Mouse (Mus musculus) limb, embryonic 14.5 days (tissue): ENCODE data around the gene Sipa1l1. TPM values are rescaled to one million over a fixed set of nuclear protein-coding genes. Genes with fewer than 3 reads are reported as not detected.

ENCODE experiments used
- ATAC-seq: fragments of 200-750 bp; cut with Nextera tagmentation; 2 replicates; pipeline ENCODE4 v1.8.0; 2017; ENCODE audit warnings: low read depth, moderate number of reproducible peaks, moderate TSS enrichment; ENCODE audit not compliant: low FRiP score
- DNase-seq: peaks from one replicate; pipeline ENCODE4 v3.0.0-alpha.2; 2015; ENCODE audit warnings: low spot score
- H3K27ac ChIP-seq: fragments of 300-500 bp; sonication (generic); replicated peaks from 2 replicates; pipeline ENCODE4 v1.5.1; 2014; ENCODE audit warnings: low read depth, mild to moderate bottlenecking, low read length, moderate library complexity, mixed read lengths
- H3K27me3 ChIP-seq: fragments of 300-500 bp; sonication (generic); 2 replicates; pipeline ENCODE4 v1.6.1; 2014; ENCODE audit warnings: low read length, mixed read lengths; ENCODE audit not compliant: control insufficient read depth, insufficient read depth
- H3K36me3 ChIP-seq: fragments of 300-500 bp; sonication (generic); 2 replicates; pipeline ENCODE4 v1.6.1; 2014; ENCODE audit warnings: mild to moderate bottlenecking, low read length, moderate library complexity, mixed read lengths; ENCODE audit not compliant: control insufficient read depth, insufficient read depth
- H3K4me1 ChIP-seq: fragments of 300-500 bp; sonication (generic); 2 replicates; pipeline ENCODE4 v1.6.1; 2014; ENCODE audit warnings: antibody characterized with exemption, low read length, mixed read lengths; ENCODE audit not compliant: control insufficient read depth, insufficient read depth
- H3K4me2 ChIP-seq: fragments of 300-500 bp; sonication (generic); replicated peaks from 2 replicates; pipeline ENCODE4 v1.6.1; 2014; ENCODE audit warnings: low read depth, mild to moderate bottlenecking, low read length, moderate library complexity; ENCODE audit not compliant: severe bottlenecking
- H3K4me3 ChIP-seq: fragments of 300-500 bp; sonication (generic); replicated peaks from 2 replicates; pipeline ENCODE4 v1.5.1; 2014; ENCODE audit warnings: low read length
- H3K9ac ChIP-seq: fragments of 300-500 bp; sonication (generic); 2 replicates; pipeline ENCODE4 v1.6.1; 2014; ENCODE audit warnings: mild to moderate bottlenecking, low read depth, low read length, moderate library complexity; ENCODE audit not compliant: severe bottlenecking
- H3K9me3 ChIP-seq: fragments of 300-500 bp; sonication (generic); 2 replicates; pipeline ENCODE4 v1.6.1; 2016; ENCODE audit warnings: low read length; ENCODE audit not compliant: control insufficient read depth
- POLR2A ChIP-seq: fragments of 200-500 bp; IDR thresholded peaks from 2 replicates; pipeline ENCODE4 v1.8.0; 2012; ENCODE audit warnings: inconsistent platforms, mild to moderate bottlenecking, moderate library complexity, borderline replicate concordance; ENCODE audit not compliant: insufficient read depth, insufficient read length; ENCODE audit errors: extremely low read depth
- WGBS: fragments of 180-500 bp; shearing (Covaris S2); extraction: QIAGEN DNeasy Blood & Tissue Kit; methylation state at CpG from one replicate; pipeline ENCODE4 v1.1.7; 2014; 5-methylcytosine and 5-hydroxymethylcytosine counted together
- polyA plus RNA-seq, 2 experiments: library from polyadenylated mRNA; depleted of rRNA in 1 of 2; stranded (reverse) in 1 of 2; unstranded in 1 of 2; fragments of >200 nt; fragmentation: Nextera tagmentation in 1 of 2; extraction: Ambion mirVana in 1 of 2; gene quantifications; 2 replicates each; pipeline versions ENCODE4 v1.2.1 to v1.2.3; 2012 to 2014

Sipa1l1 gene
- polyA plus RNA-seq, 2 experiments, result 29.5 to 31.0 TPM

GRCm38 (mm10) chr12:82209753-82210152 lies 40.6 kb downstream of the Sipa1l1 start:
- ATAC-seq, result no peak
- no peak overlapping the region for H3K27ac ChIP-seq
- WGBS, result 41% methylated on average over 2 of the region's 2 CpGs
- no peak for DNase-seq
- peaks cover 13% of the 10 kb centered on the region for H3K4me1 ChIP-seq
- H3K36me3 ChIP-seq, result no peaks in the 10 kb centered on the region
- no peak overlapping the region for H3K9ac ChIP-seq
- H3K4me3 ChIP-seq, result no peak overlapping the region
- no peaks in the 10 kb centered on the region for H3K9me3 ChIP-seq
- no peaks in the 10 kb centered on the region for H3K27me3 ChIP-seq
- H3K4me2 ChIP-seq, result no peak overlapping the region
- no peak for TF ChIP-seq POLR2A

GRCm38 (mm10) chr12:82213056-82213455 lies 43.9 kb downstream of the Sipa1l1 start:
- Histone ChIP-seq H3K4me1 (peaks cover 12% of the 10 kb centered on the region), H3K27ac (no peak overlapping the region), H3K9me3 (no peaks in the 10 kb centered on the region), H3K4me3 (no peak overlapping the region), H3K27me3 (no peaks in the 10 kb centered on the region), H3K9ac (no peak overlapping the region), H3K4me2 (no peak overlapping the region), H3K36me3 (no peaks in the 10 kb centered on the region)
- no peak for ATAC-seq
- no peak for DNase-seq
- WGBS, result 34% methylated on average over 2 of the region's 2 CpGs
- TF ChIP-seq POLR2A, result no peak

- DNase-seq (no peak), ATAC-seq (no peak)
- no peak overlapping the region for H3K4me2 ChIP-seq
- no peaks in the 10 kb centered on the region for H3K36me3 ChIP-seq
- TF ChIP-seq POLR2A, result no peak
- 41% methylated on average over 5 of the region's 5 CpGs for whole genome bisulfite sequencing
- no peaks in the 10 kb centered on the region for H3K9me3 ChIP-seq
- no peak overlapping the region for H3K9ac ChIP-seq
- H3K4me1 ChIP-seq, result peaks cover 15% of the 10 kb centered on the region
- H3K27me3 ChIP-seq, result no peaks in the 10 kb centered on the region
- H3K4me3 ChIP-seq, result no peak overlapping the region
- no peak overlapping the region for H3K27ac ChIP-seq
Measured at GRCm38 (mm10) chr12:82214916-82215315, 45.8 kb downstream of the Sipa1l1 start.

GRCm38 (mm10) chr12:82216801-82217553 lies 47.9 kb downstream of the Sipa1l1 start:
- DNase-seq (no peak), ATAC-seq (no peak)
- Histone ChIP-seq H3K9ac (no peak overlapping the region), H3K27me3 (no peaks in the 10 kb centered on the region), H3K27ac (no peak overlapping the region), H3K9me3 (no peaks in the 10 kb centered on the region), H3K36me3 (no peaks in the 10 kb centered on the region), H3K4me1 (peaks cover 15% of the 10 kb centered on the region), H3K4me2 (no peak overlapping the region), H3K4me3 (no peak overlapping the region)
- 68% methylated on average over 6 of the region's 6 CpGs for WGBS
- no peak for TF ChIP-seq POLR2A

- 75% methylated on average over 7 of the region's 7 CpGs for WGBS
- Histone ChIP-seq H3K4me3 (no peak overlapping the region), H3K4me1 (peaks cover 10% of the 10 kb centered on the region; the same call in 1 of the 2 replicates), H3K9ac (no peak overlapping the region), H3K27me3 (no peaks in the 10 kb centered on the region), H3K9me3 (no peaks in the 10 kb centered on the region), H3K4me2 (no peak overlapping the region), H3K36me3 (no peaks in the 10 kb centered on the region), H3K27ac (no peak overlapping the region)
- ATAC-seq, result no peak
- TF ChIP-seq POLR2A, result no peak
- DNase-seq, result no peak
Measured at GRCm38 (mm10) chr12:82218201-82218600, 49.1 kb downstream of the Sipa1l1 start.
